Mouse (Mus musculus) ES-E14 (cell line): ENCODE measurements around the gene Spon1.

Source experiments
- CHD2 ChIP-seq: IDR thresholded peaks from 2 replicates; pipeline ENCODE4 v1.6.1; 2014; ENCODE audit warnings: mild to moderate bottlenecking, low read depth, low read length, inconsistent platforms
- HCFC1 ChIP-seq: IDR thresholded peaks from 2 replicates; pipeline ENCODE4 v1.6.1; 2012; ENCODE audit warnings: low read length, inconsistent platforms, borderline replicate concordance; ENCODE audit not compliant: insufficient read depth
- MAFK ChIP-seq: IDR thresholded peaks from 2 replicates; pipeline ENCODE4 v1.6.1; 2014; ENCODE audit warnings: mild to moderate bottlenecking, low read depth, low read length, inconsistent platforms; ENCODE audit not compliant: insufficient read depth
- ZC3H11A ChIP-seq: IDR thresholded peaks from 2 replicates; pipeline ENCODE4 v1.6.1; 2012; ENCODE audit warnings: low read depth, mild to moderate bottlenecking, inconsistent platforms, low read length, borderline replicate concordance
- ZNF384 ChIP-seq: IDR thresholded peaks from 2 replicates; pipeline ENCODE4 v1.6.1; 2012; ENCODE audit warnings: low read depth, low read length, inconsistent platforms

DNA sequence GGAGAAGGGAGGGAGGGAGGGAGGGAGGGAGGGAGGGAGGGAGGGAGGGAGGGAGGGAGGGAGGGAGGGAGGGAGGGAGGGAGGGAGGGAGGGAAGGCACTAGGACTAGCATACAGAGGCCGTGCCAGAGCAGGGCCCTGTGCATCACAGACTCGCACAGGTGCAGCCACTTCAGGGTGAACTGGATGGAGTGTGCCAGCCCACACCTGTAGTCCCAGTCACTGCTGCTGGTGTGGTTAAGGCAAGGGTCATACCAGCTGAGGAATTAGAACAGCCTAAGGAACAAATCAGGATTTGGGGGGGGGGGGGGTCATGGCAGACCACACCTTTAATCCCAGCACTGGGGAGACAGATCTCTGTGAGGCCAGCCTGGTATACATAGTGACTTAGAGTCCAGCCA lies 317.3 kb downstream of the Spon1 start:
- no peak for TF ChIP-seq ZNF384
- no peak for TF ChIP-seq CHD2
- TF ChIP-seq MAFK, result no peak
- TF ChIP-seq HCFC1, result no peak
- no peak for TF ChIP-seq ZC3H11A
